Mouse (Mus musculus): ENCODE results near the gene Cmtm8. TPM values are rescaled to one million over a fixed set of nuclear protein-coding genes. Genes with fewer than 3 reads are reported as not detected.

Cmtm8 gene
- total and polyA plus RNA-seq, 3 experiments: 1.9 to 7.9 TPM; not detected in 1

GRCm38 (mm10) chr9:114747466-114747865 is 96.5 kb downstream of the Cmtm8 start:
- no peak overlapping the region for H3K4me3 ChIP-seq (ENCODE audit: control insufficient read depth in 1 of 2, insufficient read depth in 1 of 2, low read depth in 2 of 2, low read length in 2 of 2)
- peaks cover 0 to under 1% of the 10 kb centered on the region in 2 experiments; a peak in 2 of 4 replicates for H3K4me1 ChIP-seq (ENCODE audit: control insufficient read depth in 1 of 2, insufficient read depth in 2 of 2, low read length in 2 of 2)
- no peaks in the 10 kb centered on the region for H3K27me3 ChIP-seq (ENCODE audit: control insufficient read depth in 1 of 2, insufficient read depth in 2 of 2, low read length in 2 of 2)
- no peak overlapping the region for H3K27ac ChIP-seq (ENCODE audit: control insufficient read depth, low read depth, low read length)
- H3K36me3 ChIP-seq (ENCODE audit: control insufficient read depth in 1 of 2, insufficient read depth in 2 of 2, low read length in 2 of 2): peaks cover 5 to 7% of the 10 kb centered on the region in 2 experiments; a peak in 3 of 4 replicates
- TF ChIP-seq MAZ (IDR thresholded peaks at IDR 0.05; ENCODE audit: low read depth, low read length): no peak
- H3K79me2 ChIP-seq (ENCODE audit: control insufficient read depth, insufficient read depth, low read length, poor library complexity): no peaks in the 10 kb centered on the region
- no peak overlapping the region for H3K9ac ChIP-seq (ENCODE audit: control insufficient read depth, low read depth, low read length, poor library complexity, severe bottlenecking)
- H3K9me3 ChIP-seq (replicated peaks; ENCODE audit: insufficient read depth, low read length): no peaks in the 10 kb centered on the region
- no peak for DNase-seq (ENCODE audit: low read depth, low spot score)

GRCm38 (mm10) chr9:114747012-114747411 is 96.9 kb downstream of the Cmtm8 start:
- TF ChIP-seq BHLHE40 (IDR thresholded peaks at IDR 0.05; ENCODE audit: borderline replicate concordance, low read depth, low read length) (no peak), RCOR1 (IDR thresholded peaks at IDR 0.05; ENCODE audit: low read depth, low read length) (no peak), ZC3H11A (IDR thresholded peaks at IDR 0.05; ENCODE audit: low read depth, low read length) (no peak), ELF1 (IDR thresholded peaks at IDR 0.05; ENCODE audit: low read depth, low read length) (no peak), MAZ (IDR thresholded peaks at IDR 0.05; ENCODE audit: low read depth, low read length) (no peak), USF2 (IDR thresholded peaks at IDR 0.05; ENCODE audit: borderline replicate concordance in 1 of 2, insufficient read depth in 1 of 2, low read depth in 1 of 2, low read length in 2 of 2) (no peak), POLR2AphosphoS5 (IDR thresholded peaks at IDR 0.05; ENCODE audit: borderline replicate concordance, low read depth, low read length) (no peak), NELFE (IDR thresholded peaks at IDR 0.05; ENCODE audit: low read depth, low read length) (no peak), ZNF384 (IDR thresholded peaks at IDR 0.05; ENCODE audit: low read depth, low read length) (no peak), CHD1 (IDR thresholded peaks at IDR 0.05; ENCODE audit: low read depth, low read length) (no peak), SIN3A (IDR thresholded peaks at IDR 0.05; ENCODE audit: low read length) (no peak)
- H3K27me3 ChIP-seq (ENCODE audit: control insufficient read depth in 1 of 2, insufficient read depth in 2 of 2, low read length in 2 of 2): no peaks in the 10 kb centered on the region
- H3K27ac ChIP-seq (ENCODE audit: control insufficient read depth, low read depth, low read length): no peak overlapping the region
- H3K9me3 ChIP-seq (replicated peaks; ENCODE audit: insufficient read depth, low read length): no peaks in the 10 kb centered on the region
- DNase-seq (ENCODE audit: low read depth, low spot score): no peak
- peaks cover 5 to 10% of the 10 kb centered on the region in 2 experiments; a peak in 3 of 4 replicates for H3K36me3 ChIP-seq (ENCODE audit: control insufficient read depth in 1 of 2, insufficient read depth in 2 of 2, low read length in 2 of 2)
- H3K4me3 ChIP-seq (ENCODE audit: control insufficient read depth in 1 of 2, insufficient read depth in 1 of 2, low read depth in 2 of 2, low read length in 2 of 2): no peak overlapping the region
- no peak overlapping the region for H3K9ac ChIP-seq (ENCODE audit: control insufficient read depth, low read depth, low read length, poor library complexity, severe bottlenecking)
- no peaks in the 10 kb centered on the region for H3K79me2 ChIP-seq (ENCODE audit: control insufficient read depth, insufficient read depth, low read length, poor library complexity)
- peaks cover 0 to 5% of the 10 kb centered on the region in 2 experiments; a peak in 3 of 4 replicates for H3K4me1 ChIP-seq (ENCODE audit: control insufficient read depth in 1 of 2, insufficient read depth in 2 of 2, low read length in 2 of 2)

- Histone ChIP-seq H3K9ac (ENCODE audit: control insufficient read depth, low read depth, low read length, poor library complexity, severe bottlenecking) (no peak overlapping the region), H3K27me3 (ENCODE audit: control insufficient read depth in 1 of 2, insufficient read depth in 2 of 2, low read length in 2 of 2) (no peaks in the 10 kb centered on the region), H3K9me3 (replicated peaks; ENCODE audit: insufficient read depth, low read length) (no peaks in the 10 kb centered on the region), H3K79me2 (ENCODE audit: control insufficient read depth, insufficient read depth, low read length, poor library complexity) (no peaks in the 10 kb centered on the region), H3K36me3 (ENCODE audit: control insufficient read depth in 1 of 2, insufficient read depth in 2 of 2, low read length in 2 of 2) (peaks cover 5 to 15% of the 10 kb centered on the region in 2 experiments; a peak in 3 of 4 replicates), H3K4me1 (ENCODE audit: control insufficient read depth in 1 of 2, insufficient read depth in 2 of 2, low read length in 2 of 2) (peaks cover 0 to 6% of the 10 kb centered on the region in 2 experiments; a peak in 3 of 4 replicates), H3K27ac (ENCODE audit: control insufficient read depth, low read depth, low read length) (no peak overlapping the region), H3K4me3 (ENCODE audit: control insufficient read depth in 1 of 2, insufficient read depth in 1 of 2, low read depth in 2 of 2, low read length in 2 of 2) (no peak overlapping the region)
- no peak for DNase-seq (ENCODE audit: low read depth, low spot score)
- TF ChIP-seq ZKSCAN1 (IDR thresholded peaks at IDR 0.05; ENCODE audit: low read depth, low read length) (no peak), KAT2A (conservative IDR thresholded peaks at IDR 0.05; ENCODE audit: low read depth, low read length) (no peak), RAD21 (IDR thresholded peaks at IDR 0.05; ENCODE audit: low read depth, low read length) (no peak), GABPA (IDR thresholded peaks at IDR 0.05; ENCODE audit: low read depth, low read length) (no peak), TCF12 (IDR thresholded peaks at IDR 0.05; ENCODE audit: low read depth, low read length) (no peak), BHLHE40 (IDR thresholded peaks at IDR 0.05; ENCODE audit: borderline replicate concordance, low read depth, low read length) (no peak), POLR2AphosphoS5 (IDR thresholded peaks at IDR 0.05; ENCODE audit: borderline replicate concordance, low read depth, low read length) (no peak), ETS1 (IDR thresholded peaks at IDR 0.05; ENCODE audit: low read depth, low read length) (no peak), ZNF384 (IDR thresholded peaks at IDR 0.05; ENCODE audit: low read depth, low read length) (no peak), ELF1 (IDR thresholded peaks at IDR 0.05; ENCODE audit: low read depth, low read length) (no peak), EP300 (IDR thresholded peaks at IDR 0.05; ENCODE audit: low read depth in 1 of 2, low read length in 2 of 2) (no peak), CHD2 (IDR thresholded peaks at IDR 0.05; ENCODE audit: low read length) (no peak), RCOR1 (IDR thresholded peaks at IDR 0.05; ENCODE audit: low read depth, low read length) (no peak), ZC3H11A (IDR thresholded peaks at IDR 0.05; ENCODE audit: low read depth, low read length) (no peak), JUND (IDR thresholded peaks at IDR 0.05; ENCODE audit: low read depth, low read length) (no peak), MXI1 (IDR thresholded peaks at IDR 0.05; ENCODE audit: low read depth, low read length) (no peak), POLR2AphosphoS2 (IDR thresholded peaks at IDR 0.05; ENCODE audit: low read length) (no peak), TBP (IDR thresholded peaks at IDR 0.05; ENCODE audit: low read depth, low read length) (no peak), MEF2A (IDR thresholded peaks at IDR 0.05; ENCODE audit: extremely low read depth, insufficient replicate concordance, low read depth, low read length, poor library complexity, severe bottlenecking) (no peak)
Observed at GRCm38 (mm10) chr9:114745654-114746053, 98.3 kb downstream of the Cmtm8 start.
